Mouse (Mus musculus) hindbrain, embryonic 12.5 days (tissue): Measurements from ENCODE around the gene Stx5a. TPM values are rescaled to one million over a fixed set of nuclear protein-coding genes. Genes with fewer than 3 reads are reported as not detected.
"Not testable (repeated sequence)": the region's sequence is repeated elsewhere in the genome, so short reads cannot be mapped to it uniquely, and the experiment has no call there.

Source experiments
- ATAC-seq: fragments of 200-750 bp; cut with Nextera tagmentation; 2 replicates; pipeline ENCODE4 v1.8.0; 2017; ENCODE audit warnings: moderate TSS enrichment; ENCODE audit not compliant: low FRiP score
- H3K27ac ChIP-seq: fragments of 300-500 bp; sonication (generic); 2 replicates; pipeline ENCODE4 v1.5.1; 2016; ENCODE audit warnings: mild to moderate bottlenecking
- H3K27me3 ChIP-seq: fragments of 300-500 bp; sonication (generic); 2 replicates; pipeline ENCODE4 v1.6.1; 2016; ENCODE audit warnings: mild to moderate bottlenecking
- H3K36me3 ChIP-seq: fragments of 300-500 bp; sonication (generic); 2 replicates; pipeline ENCODE4 v1.6.1; 2016; ENCODE audit warnings: mild to moderate bottlenecking
- H3K4me1 ChIP-seq: fragments of 300-500 bp; sonication (generic); 2 replicates; pipeline ENCODE4 v1.6.1; 2016
- H3K4me2 ChIP-seq: fragments of 300-500 bp; sonication (generic); replicated peaks from 2 replicates; pipeline ENCODE4 v1.6.1; 2016; ENCODE audit warnings: mild to moderate bottlenecking
- H3K4me3 ChIP-seq: fragments of 300-500 bp; sonication (generic); 2 replicates; pipeline ENCODE4 v1.5.1; 2016; ENCODE audit warnings: mild to moderate bottlenecking
- H3K9ac ChIP-seq: fragments of 300-500 bp; sonication (generic); 2 replicates; pipeline ENCODE4 v1.6.1; 2016; ENCODE audit warnings: mild to moderate bottlenecking, moderate library complexity
- H3K9me3 ChIP-seq: fragments of 300-500 bp; sonication (generic); replicated peaks from 2 replicates; pipeline ENCODE4 v1.6.1; 2016; ENCODE audit warnings: mild to moderate bottlenecking
- WGBS: fragments of 180-500 bp; shearing (Covaris S2); methylation state at CpG from one replicate; pipeline ENCODE4 v1.1.7; 2016; 5-methylcytosine and 5-hydroxymethylcytosine counted together
- polyA plus RNA-seq: library from polyadenylated mRNA; unstranded; fragments of >200 nt; fragmentation: Nextera tagmentation; extraction: Ambion mirVana; gene quantifications from 2 replicates; pipeline ENCODE4 v1.2.1, GENCODE M21; 2016

Stx5a gene
- polyA plus RNA-seq, 1 experiment from 2014 or later, result 132 TPM

GRCm38 (mm10) chr19:8721378-8721777, 19.8 kb upstream of the Stx5a start:
- 83% methylated on average over 1 of the region's 1 CpGs for WGBS
- H3K27me3 ChIP-seq, result no peaks in the 10 kb centered on the region
- H3K4me3 ChIP-seq, result no peak overlapping the region

GRCm38 (mm10) chr19:8722021-8722420, 19.2 kb upstream of the Stx5a start:
- H3K27me3 ChIP-seq, result no peaks in the 10 kb centered on the region
- 71% methylated on average over 4 of the region's 4 CpGs for WGBS
- H3K4me2 ChIP-seq, result peak overlapping the region; percentile 67
- no peak for ATAC-seq
- peaks cover 28% of the 10 kb centered on the region for H3K36me3 ChIP-seq
- H3K27ac ChIP-seq, result peak overlapping the region; percentile 95
- peak overlapping the region; percentile 76 for H3K4me3 ChIP-seq
- H3K9me3 ChIP-seq, result no peaks in the 10 kb centered on the region
- peaks cover 26% of the 10 kb centered on the region for H3K4me1 ChIP-seq
- H3K9ac ChIP-seq, result peak overlapping the region; percentile 91

More at GRCm38 (mm10) chr19:8721378-8721777, 19.8 kb upstream of the Stx5a start:
- H3K27ac ChIP-seq, result no peak overlapping the region
- H3K9me3 ChIP-seq, result no peaks in the 10 kb centered on the region
- peaks cover 22% of the 10 kb centered on the region for H3K36me3 ChIP-seq
- peaks cover 26% of the 10 kb centered on the region for H3K4me1 ChIP-seq
- H3K4me2 ChIP-seq, result peak overlapping the region; percentile 67; the same call in 1 of the 2 replicates
- ATAC-seq, result no peak
- H3K9ac ChIP-seq, result no peak overlapping the region

- no peak for ATAC-seq
- Histone ChIP-seq H3K4me3 (peak overlapping the region; percentile 76), H3K27me3 (no peaks in the 10 kb centered on the region), H3K27ac (peak overlapping the region; percentile 95), H3K4me1 (peaks cover 26% of the 10 kb centered on the region), H3K9ac (peak overlapping the region; percentile 91), H3K9me3 (no peaks in the 10 kb centered on the region), H3K4me2 (peak overlapping the region; percentile 67), H3K36me3 (peaks cover 30% of the 10 kb centered on the region)
- WGBS, result 0% methylated on average over 5 of the region's 5 CpGs
These were observed 18.7 kb upstream of the Stx5a start for GRCm38 (mm10) chr19:8722559-8722906.

GRCm38 (mm10) chr19:8722907-8723573, 18.2 kb upstream of the Stx5a start, which contains the start of gene Slc3a2:
TSS of gene Slc3a2 (minus strand) at chr19:8723369.
- H3K4me1 ChIP-seq, result peaks cover 26% of the 10 kb centered on the region

GRCm38 (mm10) chr19:8723574-8724346, 17.5 kb upstream of the Stx5a start:
- Histone ChIP-seq H3K27ac (peak overlapping the region; percentile 81), H3K4me2 (peak overlapping the region; percentile 76), H3K9me3 (no peaks in the 10 kb centered on the region), H3K9ac (peak overlapping the region; percentile 91), H3K4me3 (peak overlapping the region; percentile 76), H3K4me1 (peaks cover 26% of the 10 kb centered on the region), H3K27me3 (no peaks in the 10 kb centered on the region), H3K36me3 (peaks cover 30% of the 10 kb centered on the region)
- under 1% methylated on average over 20 of the region's 20 CpGs for WGBS
- no peak for ATAC-seq

More at GRCm38 (mm10) chr19:8722907-8723573, 18.2 kb upstream of the Stx5a start, which contains the start of gene Slc3a2:
- ATAC-seq, result peak; percentile 96
- WGBS, result under 1% methylated on average over 50 of the region's 50 CpGs
- Histone ChIP-seq H3K9me3 (no peaks in the 10 kb centered on the region), H3K36me3 (peaks cover 30% of the 10 kb centered on the region), H3K4me2 (peak within 1 kb of the TSS; percentile 76), H3K9ac (peak within 1 kb of the TSS; percentile 91), H3K27ac (peak within 1 kb of the TSS; percentile 95), H3K4me3 (peak within 1 kb of the TSS; percentile 76), H3K27me3 (no peaks in the 10 kb centered on the region)

GRCm38 (mm10) chr19:8724392-8724791, 16.8 kb upstream of the Stx5a start:
- Histone ChIP-seq H3K4me1 (peaks cover 26% of the 10 kb centered on the region), H3K36me3 (peaks cover 30% of the 10 kb centered on the region), H3K9me3 (no peaks in the 10 kb centered on the region), H3K4me2 (peak overlapping the region; percentile 76), H3K27ac (no peak overlapping the region), H3K27me3 (no peaks in the 10 kb centered on the region), H3K4me3 (peak overlapping the region; percentile 76), H3K9ac (peak overlapping the region; percentile 91)
- no peak for ATAC-seq
- WGBS, result 4% methylated on average over 2 of the region's 2 CpGs

- no peaks in the 10 kb centered on the region for H3K9me3 ChIP-seq
- peak overlapping the region; percentile 91 for H3K9ac ChIP-seq
- H3K27ac ChIP-seq, result no peak overlapping the region
- H3K36me3 ChIP-seq, result peaks cover 30% of the 10 kb centered on the region
- 55% methylated on average over 4 of the region's 4 CpGs for WGBS
- peaks cover 26% of the 10 kb centered on the region for H3K4me1 ChIP-seq
- peak overlapping the region; percentile 76 for H3K4me2 ChIP-seq
- peak overlapping the region; percentile 76 for H3K4me3 ChIP-seq
- ATAC-seq, result no peak
- H3K27me3 ChIP-seq, result no peaks in the 10 kb centered on the region
These were observed 16.1 kb upstream of the Stx5a start for GRCm38 (mm10) chr19:8725081-8725613.

GRCm38 (mm10) chr19:8726609-8727390, 14.4 kb upstream of the Stx5a start:
- Histone ChIP-seq H3K36me3 (peaks cover 30% of the 10 kb centered on the region), H3K27me3 (no peaks in the 10 kb centered on the region), H3K4me3 (no peak overlapping the region), H3K27ac (no peak overlapping the region), H3K9ac (no peak overlapping the region), H3K4me1 (peaks cover 22% of the 10 kb centered on the region), H3K4me2 (no peak overlapping the region), H3K9me3 (no peaks in the 10 kb centered on the region)
- ATAC-seq, result no peak
- WGBS, result 21% methylated on average over 3 of the region's 3 CpGs

- Histone ChIP-seq H3K36me3 (peaks cover 30% of the 10 kb centered on the region), H3K4me3 (no peak overlapping the region), H3K27me3 (no peaks in the 10 kb centered on the region), H3K4me1 (peaks cover 14% of the 10 kb centered on the region), H3K9me3 (no peaks in the 10 kb centered on the region), H3K4me2 (no peak overlapping the region), H3K27ac (no peak overlapping the region), H3K9ac (no peak overlapping the region)
- 28% methylated on average over 5 of the region's 5 CpGs for WGBS
- ATAC-seq, result no peak
These were observed 13.6 kb upstream of the Stx5a start for GRCm38 (mm10) chr19:8727495-8728114.

GRCm38 (mm10) chr19:8728335-8729099, 12.7 kb upstream of the Stx5a start:
- not testable (repeated sequence) for H3K9me3 ChIP-seq, H3K9ac ChIP-seq, H3K27me3 ChIP-seq, H3K4me2 ChIP-seq, ATAC-seq, H3K4me3 ChIP-seq, H3K27ac ChIP-seq
- H3K36me3 ChIP-seq, result peaks cover 30% of the 10 kb centered on the region
- peaks cover 14% of the 10 kb centered on the region for H3K4me1 ChIP-seq
- 50% methylated on average over 3 of the region's 3 CpGs for WGBS

GRCm38 (mm10) chr19:8734334-8734733, 6.9 kb upstream of the Stx5a start:
- no peak for ATAC-seq
- 84% methylated on average over 3 of the region's 3 CpGs for WGBS
- H3K4me3 ChIP-seq, result no peak overlapping the region

More at GRCm38 (mm10) chr19:8734334-8734733, 6.9 kb upstream of the Stx5a start:
- no peaks in the 10 kb centered on the region for H3K9me3 ChIP-seq
- H3K27ac ChIP-seq, result no peak overlapping the region
- no peaks in the 10 kb centered on the region for H3K27me3 ChIP-seq
- H3K4me2 ChIP-seq, result no peak overlapping the region
- no peak overlapping the region for H3K9ac ChIP-seq
- H3K4me1 ChIP-seq, result peaks cover 10% of the 10 kb centered on the region; the same call in 1 of the 2 replicates
- H3K36me3 ChIP-seq, result peaks cover 18% of the 10 kb centered on the region
